Mouse (Mus musculus) ovary, postnatal 36 days (tissue): ENCODE results near the gene Frmd4b.

Experiments used
- DNase-seq: peaks from one replicate; pipeline ENCODE4 v3.0.0; 2022; ENCODE audit warnings: low spot score, mixed read lengths

Gene Frmd4b

GRCm38 (mm10) chr6:97617266-97617743, at the start of gene Frmd4b:
Gene Frmd4b (minus strand): TSS chr6:97617541.
- peak; percentile 66 for DNase-seq

- DNase-seq = no peak
Measured at GRCm38 (mm10) chr6:97666417-97666816, 49.1 kb upstream of the Frmd4b start.

- DNase-seq = no peak
Measured at GRCm38 (mm10) chr6:97658921-97659320, 41.6 kb upstream of the Frmd4b start.

GRCm38 (mm10) chr6:97655986-97656385, 38.6 kb upstream of the Frmd4b start:
- no peak for DNase-seq

GRCm38 (mm10) chr6:97647501-97647900, 30.2 kb upstream of the Frmd4b start:
- no peak for DNase-seq

- no peak for DNase-seq
Measured at GRCm38 (mm10) chr6:97623330-97623729, 6.0 kb upstream of the Frmd4b start.

- DNase-seq = no peak
Measured at GRCm38 (mm10) chr6:97622236-97622635, 4.9 kb upstream of the Frmd4b start.

GRCm38 (mm10) chr6:97617774-97618173, 433 bp upstream of the Frmd4b start:
- no peak for DNase-seq

GRCm38 (mm10) chr6:97616658-97617265, 579 bp downstream of the Frmd4b start:
- peak; percentile 33 for DNase-seq

- DNase-seq = no peak
Measured at GRCm38 (mm10) chr6:97615901-97616461, 1.4 kb downstream of the Frmd4b start.

GRCm38 (mm10) chr6:97614179-97614578, 3.2 kb downstream of the Frmd4b start:
- no peak for DNase-seq

GRCm38 (mm10) chr6:97612861-97613260, 4.5 kb downstream of the Frmd4b start:
- no peak for DNase-seq

GRCm38 (mm10) chr6:97610051-97610450, 7.3 kb downstream of the Frmd4b start:
- DNase-seq = no peak

- DNase-seq = no peak
Measured at GRCm38 (mm10) chr6:97607646-97608045, 9.7 kb downstream of the Frmd4b start.

- DNase-seq = no peak
Measured at GRCm38 (mm10) chr6:97595218-97595617, 22.1 kb downstream of the Frmd4b start.

GRCm38 (mm10) chr6:97594589-97594988, 22.8 kb downstream of the Frmd4b start:
- DNase-seq = no peak

GRCm38 (mm10) chr6:97590230-97590629, 27.1 kb downstream of the Frmd4b start:
- DNase-seq = no peak

- DNase-seq = no peak
Measured at GRCm38 (mm10) chr6:97589581-97589980, 27.8 kb downstream of the Frmd4b start.

GRCm38 (mm10) chr6:97589031-97589430, 28.3 kb downstream of the Frmd4b start:
- DNase-seq = no peak

GRCm38 (mm10) chr6:97586606-97587005, 30.7 kb downstream of the Frmd4b start:
- no peak for DNase-seq

GRCm38 (mm10) chr6:97586024-97586423, 31.3 kb downstream of the Frmd4b start:
- DNase-seq = no peak

GRCm38 (mm10) chr6:97582748-97583147, 34.6 kb downstream of the Frmd4b start:
- DNase-seq = no peak

- DNase-seq = no peak
Measured at GRCm38 (mm10) chr6:97581941-97582340, 35.4 kb downstream of the Frmd4b start.

GRCm38 (mm10) chr6:97580479-97581030, 36.8 kb downstream of the Frmd4b start:
- no peak for DNase-seq
